Mouse (Mus musculus) Muller cell, postnatal 12 days (primary cell): ENCODE data around the gene Lnpk.

ENCODE experiments used
- DNase-seq: peaks from one replicate; pipeline ENCODE4 v3.0.0-alpha.2; 2015; ENCODE audit errors: inconsistent ontology term

Gene Lnpk

GRCm38 (mm10) chr2:74578843-74579489 is at the start of gene Lnpk:
Lnpk (minus strand) TSS chr2:74579435.
- peak; percentile 95 for DNase-seq

- DNase-seq = no peak
Measured at GRCm38 (mm10) chr2:74620368-74620767, 41.1 kb upstream of the Lnpk start.

- DNase-seq = no peak
Measured at GRCm38 (mm10) chr2:74619676-74620246, 40.5 kb upstream of the Lnpk start.

GRCm38 (mm10) chr2:74617706-74618105 is 38.5 kb upstream of the Lnpk start:
- DNase-seq = no peak

DNA sequence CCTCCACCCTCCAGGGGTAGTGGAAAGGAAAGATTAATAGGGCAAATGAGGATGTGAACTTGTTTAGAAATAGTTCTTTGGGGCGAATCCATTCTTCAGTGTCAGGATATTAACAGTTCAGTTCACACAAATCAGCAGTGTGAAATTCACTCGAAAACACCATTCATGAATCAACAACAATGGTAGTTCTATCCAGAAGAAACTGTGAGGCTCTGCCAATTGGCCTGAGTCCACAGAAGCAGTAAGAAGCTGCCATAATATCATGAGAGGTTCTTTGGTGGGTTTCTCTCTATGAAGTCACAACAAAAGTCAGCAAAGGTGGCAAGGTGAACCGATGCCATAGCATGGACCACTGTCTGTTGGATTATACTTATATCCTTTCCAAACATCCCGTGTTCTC is 32.2 kb upstream of the Lnpk start:
- DNase-seq = no peak

DNA sequence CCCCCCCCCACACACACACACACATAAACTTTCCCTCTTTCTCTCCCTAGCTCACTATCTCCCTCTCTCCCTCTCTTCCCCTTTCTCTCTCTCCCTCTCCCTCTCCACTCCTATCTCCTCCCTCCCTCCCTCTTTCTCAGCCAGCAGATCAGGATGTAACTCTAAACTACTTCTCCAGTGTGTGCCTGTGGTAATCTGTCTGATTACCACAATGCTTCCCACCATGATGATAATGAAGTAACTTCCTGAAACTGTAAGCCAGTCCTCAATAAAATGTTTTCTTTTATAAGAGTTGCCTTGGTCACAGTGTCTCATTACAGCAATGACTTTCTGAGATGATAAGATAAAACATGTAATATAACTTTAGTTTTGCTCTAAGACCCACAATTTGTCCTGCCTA is 30.1 kb upstream of the Lnpk start:
- no peak for DNase-seq

- DNase-seq = no peak
Measured at GRCm38 (mm10) chr2:74606087-74606760, 27.0 kb upstream of the Lnpk start.

- no peak for DNase-seq
Measured at GRCm38 (mm10) chr2:74604011-74604410, 24.8 kb upstream of the Lnpk start.

DNA sequence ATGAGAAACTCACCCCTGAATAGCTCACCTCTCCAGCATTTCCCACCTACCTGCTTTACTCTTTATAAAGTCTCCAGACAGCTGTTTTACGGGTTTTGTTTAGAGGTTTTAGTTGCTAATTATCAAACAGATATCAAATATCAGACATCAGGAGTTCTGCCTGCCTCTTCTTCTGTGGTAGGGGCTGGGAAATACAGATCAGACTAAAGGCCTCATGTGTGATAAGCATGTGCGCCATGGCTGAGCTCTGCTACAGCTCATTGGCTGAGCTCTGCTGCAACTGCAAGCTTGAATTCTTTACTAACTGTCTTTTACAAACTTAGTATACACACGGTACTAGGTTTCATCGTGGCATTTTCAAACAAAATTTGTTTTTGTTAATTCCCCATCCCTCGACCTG is 23.2 kb upstream of the Lnpk start:
- no peak for DNase-seq

DNA sequence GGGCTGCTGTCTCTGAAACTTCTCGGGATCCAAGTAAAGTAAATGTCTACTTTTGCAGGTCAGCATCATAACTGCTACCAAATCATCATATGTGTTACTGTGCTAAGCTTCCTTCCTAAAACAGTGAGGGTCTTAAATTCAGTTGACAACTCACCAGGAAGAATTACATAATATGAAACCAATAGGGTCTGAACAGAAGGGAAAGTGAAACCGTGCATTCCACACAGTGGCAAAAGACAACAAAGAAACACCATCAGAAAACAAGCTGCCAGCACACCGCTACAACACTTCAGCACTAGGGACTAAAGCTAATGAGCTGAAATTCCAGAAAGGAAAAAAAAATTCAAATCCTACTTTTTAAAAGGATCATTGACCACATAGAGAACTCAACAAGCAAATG is 17.9 kb upstream of the Lnpk start:
- DNase-seq = no peak

DNA sequence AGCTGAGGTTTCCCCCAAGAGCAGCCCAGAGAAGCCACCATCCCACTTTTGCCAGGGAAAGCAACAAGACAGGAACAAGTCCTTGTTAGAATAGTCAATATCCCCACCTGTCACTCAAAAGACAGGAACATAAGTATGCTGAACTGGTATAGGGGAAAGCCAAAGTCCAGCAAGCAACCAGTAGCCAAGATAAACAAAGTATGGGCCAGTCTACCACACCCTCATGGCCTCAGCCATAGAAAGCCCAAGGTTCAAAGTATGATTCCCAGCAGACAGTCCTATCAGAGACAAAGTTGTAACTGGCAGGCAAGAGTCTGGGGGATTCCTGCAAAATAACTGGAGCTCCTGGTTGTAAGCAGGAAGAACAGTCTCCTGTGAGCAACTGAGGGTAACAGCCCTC is 16.9 kb upstream of the Lnpk start:
- no peak for DNase-seq

GRCm38 (mm10) chr2:74578146-74578842 is 941 bp downstream of the Lnpk start:
- DNase-seq = peak; percentile 50

- no peak for DNase-seq
Measured at GRCm38 (mm10) chr2:74570390-74570789, 8.8 kb downstream of the Lnpk start.

DNA sequence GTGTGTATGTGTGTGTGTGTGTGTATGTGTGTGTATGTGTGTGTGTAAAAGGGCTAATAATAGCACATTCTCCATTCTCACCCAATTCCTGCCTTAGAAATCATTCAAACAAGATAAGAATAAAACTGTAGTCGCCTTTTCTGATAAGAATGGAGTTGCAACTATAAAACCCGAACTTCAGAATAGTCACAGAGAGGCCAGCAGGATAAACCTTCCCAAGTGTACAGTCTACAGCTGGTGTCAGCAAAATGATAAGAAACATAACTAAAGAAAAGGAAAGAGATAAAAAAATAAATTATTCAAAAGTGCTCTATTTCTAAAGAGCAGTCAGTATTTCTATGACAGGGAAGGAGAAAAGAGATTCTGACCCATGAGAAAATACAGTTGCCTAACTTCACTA is 19.4 kb downstream of the Lnpk start:
- DNase-seq = no peak

DNA sequence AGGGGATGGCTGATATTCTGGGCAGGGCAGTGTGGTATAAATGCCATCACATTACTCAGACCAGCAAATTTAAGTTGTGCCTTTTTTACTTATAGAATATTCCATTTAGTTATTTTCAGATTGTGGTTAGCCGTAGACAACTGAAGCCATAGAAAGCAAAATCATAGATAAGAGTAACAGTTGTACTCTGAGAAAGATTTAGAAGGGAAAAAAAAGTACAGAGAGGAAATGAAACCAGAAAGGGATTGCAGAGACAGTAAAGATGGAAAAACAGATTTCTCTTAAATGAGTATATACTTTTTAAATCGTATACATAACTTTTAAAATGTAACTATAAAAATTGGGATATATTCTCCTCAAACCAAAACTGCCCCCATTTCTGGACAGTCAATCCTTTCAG is 20.1 kb downstream of the Lnpk start:
- no peak for DNase-seq

DNA sequence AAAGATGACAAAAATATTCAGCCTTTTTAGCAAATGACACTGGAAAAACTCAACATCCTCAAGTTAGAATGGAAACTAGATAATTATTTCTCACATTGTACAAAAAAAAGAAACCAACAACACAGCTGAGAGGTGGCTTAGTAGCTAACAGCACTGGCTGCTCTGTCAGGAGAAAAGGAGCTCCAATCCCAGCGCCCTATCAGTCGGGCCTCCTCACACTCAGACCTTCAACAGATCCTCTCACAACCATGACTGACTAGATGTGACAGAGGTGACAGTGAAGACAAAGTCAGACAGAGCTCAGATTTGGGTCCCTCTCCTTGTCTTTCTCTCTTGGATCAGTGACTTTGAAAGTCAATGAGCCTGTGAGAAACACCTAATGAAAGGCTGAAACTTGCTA is 21.8 kb downstream of the Lnpk start:
- DNase-seq = no peak

- no peak for DNase-seq
Measured at GRCm38 (mm10) chr2:74551929-74552328, 27.3 kb downstream of the Lnpk start.

DNA sequence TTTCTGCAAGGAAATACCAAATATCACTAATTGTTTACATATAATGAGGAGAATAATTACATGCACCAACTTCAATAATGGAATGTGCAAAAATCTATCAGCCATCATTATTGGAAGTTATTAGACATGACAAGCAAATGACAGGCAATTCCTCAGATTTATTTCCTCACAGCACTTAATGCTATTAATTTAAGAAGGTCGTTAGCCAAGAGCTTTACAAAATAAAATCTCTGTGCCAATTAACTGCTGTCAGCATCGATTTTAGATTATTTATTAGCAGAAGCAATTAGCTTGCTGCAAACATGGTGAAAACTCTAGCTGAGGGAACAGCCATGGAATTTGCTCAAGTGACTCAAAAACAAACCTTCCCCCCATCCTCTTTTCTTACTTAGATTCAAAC is 30.9 kb downstream of the Lnpk start:
- DNase-seq = peak; percentile 2

DNA sequence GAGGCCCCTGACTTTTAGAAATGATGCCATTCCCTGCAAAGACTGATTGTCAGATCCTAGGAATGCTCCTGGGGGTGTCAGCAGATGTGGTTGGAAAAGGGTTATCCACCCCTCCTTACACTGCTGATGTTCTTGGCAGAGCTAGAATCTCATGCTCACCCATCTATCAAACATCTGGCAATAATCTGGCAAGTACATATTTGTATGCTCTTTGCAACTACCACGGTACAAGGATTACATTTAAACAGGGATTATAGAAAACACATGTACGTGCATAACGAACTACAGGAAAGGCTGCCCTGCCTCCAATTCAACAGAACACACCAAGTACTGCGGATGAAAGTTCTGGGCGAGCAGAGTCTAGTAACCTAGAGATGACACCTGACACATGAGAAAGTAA is 70.9 kb downstream of the Lnpk start:
- DNase-seq = no peak

DNA sequence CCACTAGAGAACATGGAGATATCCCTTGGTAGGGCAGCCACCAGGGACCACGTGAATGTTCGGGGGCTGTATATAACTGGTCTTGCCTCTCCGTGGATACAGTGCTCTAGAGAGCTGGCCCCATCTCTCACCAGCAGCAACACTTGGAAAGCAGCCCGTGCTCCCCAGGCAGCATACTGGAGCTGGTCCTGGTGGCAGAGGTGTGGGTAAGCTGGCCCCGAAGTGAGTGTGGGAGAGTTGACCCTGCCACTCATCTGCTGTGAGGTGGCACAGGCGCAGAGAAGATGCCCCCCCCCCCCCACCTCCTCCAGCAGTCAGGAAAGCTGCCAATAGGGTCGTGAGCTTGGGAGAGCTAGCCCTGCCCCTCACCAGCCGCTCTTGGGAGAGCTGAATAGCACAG is 72.8 kb downstream of the Lnpk start:
- no peak for DNase-seq

DNA sequence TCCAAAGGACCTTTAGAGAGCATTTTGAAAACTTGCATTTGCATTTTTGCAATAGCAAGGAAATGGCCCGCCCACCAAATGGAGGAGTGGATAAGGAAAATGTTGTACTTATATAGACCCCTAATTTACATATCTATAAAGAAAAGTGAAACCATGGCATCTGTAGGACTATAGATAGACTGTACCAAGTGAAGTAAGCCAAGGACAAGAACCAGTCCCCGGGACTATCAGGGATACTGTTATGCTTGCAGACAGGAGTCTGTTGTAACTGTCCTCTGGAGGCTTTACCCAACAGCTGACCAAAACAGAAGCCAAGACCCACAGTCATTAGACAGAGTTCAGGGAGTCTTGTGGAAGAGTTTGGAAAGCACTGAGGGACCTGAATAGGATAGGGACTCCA is 78.9 kb downstream of the Lnpk start:
- DNase-seq = no peak

GRCm38 (mm10) chr2:74497851-74498250 is 81.4 kb downstream of the Lnpk start:
- no peak for DNase-seq

- peak; percentile 81 for DNase-seq
Measured at GRCm38 (mm10) chr2:74491426-74491825, 87.8 kb downstream of the Lnpk start.
